Mouse (Mus musculus) hindbrain, embryonic 11.5 days (tissue): ENCODE measurements around the gene Actn2. TPM values are rescaled to one million over a fixed set of nuclear protein-coding genes. Genes with fewer than 3 reads are reported as not detected.

Experiments
- ATAC-seq: fragments of 200-750 bp; cut with Nextera tagmentation; 2 replicates; pipeline ENCODE4 v1.8.0; 2017; ENCODE audit warnings: mild to moderate bottlenecking, moderate TSS enrichment, moderate library complexity; ENCODE audit not compliant: low FRiP score
- DNase-seq: peaks from one replicate; pipeline ENCODE4 v3.0.0-alpha.2; 2015; ENCODE audit warnings: low spot score
- H3K27ac ChIP-seq: fragments of 300-500 bp; sonication (generic); 2 replicates; pipeline ENCODE4 v1.5.1; 2014; ENCODE audit warnings: mild to moderate bottlenecking, low read depth, low read length
- H3K27me3 ChIP-seq: fragments of 300-500 bp; sonication (generic); 2 replicates; pipeline ENCODE4 v1.6.1; 2014; ENCODE audit warnings: mild to moderate bottlenecking, low read length, moderate library complexity, mixed read lengths; ENCODE audit not compliant: control insufficient read depth, insufficient read depth
- H3K36me3 ChIP-seq: fragments of 300-500 bp; sonication (generic); 2 replicates; pipeline ENCODE4 v1.6.1; 2014; ENCODE audit warnings: mild to moderate bottlenecking, low read length, moderate library complexity, mixed read lengths; ENCODE audit not compliant: control insufficient read depth, insufficient read depth
- H3K4me1 ChIP-seq: fragments of 300-500 bp; sonication (generic); replicated peaks from 2 replicates; pipeline ENCODE4 v1.6.1; 2014; ENCODE audit warnings: low read length, mixed read lengths; ENCODE audit not compliant: control insufficient read depth, insufficient read depth
- H3K4me2 ChIP-seq: fragments of 300-500 bp; sonication (generic); replicated peaks from 2 replicates; pipeline ENCODE4 v1.6.1; 2014; ENCODE audit warnings: mild to moderate bottlenecking, low read depth, low read length
- H3K4me3 ChIP-seq: fragments of 300-500 bp; sonication (generic); 2 replicates; pipeline ENCODE4 v1.5.1; 2014; ENCODE audit warnings: low read depth, low read length
- H3K9ac ChIP-seq: fragments of 300-500 bp; sonication (generic); 2 replicates; pipeline ENCODE4 v1.6.1; 2014; ENCODE audit warnings: low read depth, low read length
- H3K9me3 ChIP-seq: fragments of 300-500 bp; sonication (generic); 2 replicates; pipeline ENCODE4 v1.6.1; 2016; ENCODE audit warnings: low read length; ENCODE audit not compliant: control insufficient read depth
- WGBS: fragments of 180-500 bp; shearing (Covaris S2); extraction: QIAGEN DNeasy Blood & Tissue Kit; methylation state at CpG from one replicate; pipeline ENCODE4 v1.1.7; 2014; 5-methylcytosine and 5-hydroxymethylcytosine counted together
- polyA plus RNA-seq: library from polyadenylated mRNA; unstranded; fragments of >200 nt; fragmentation: Nextera tagmentation; extraction: Ambion mirVana; gene quantifications from 2 replicates; pipeline ENCODE4 v1.2.1, GENCODE M21; 2014

The Actn2 gene
- polyA plus RNA-seq, 1 experiment from 2014 or later, result 3.3 TPM

- H3K4me3 ChIP-seq, result no peak overlapping the region
- ATAC-seq, result no peak
- H3K36me3 ChIP-seq, result no peaks in the 10 kb centered on the region
- H3K4me2 ChIP-seq, result no peak overlapping the region
- WGBS, result 95% methylated on average over 6 of the region's 6 CpGs
- no peak overlapping the region for H3K9ac ChIP-seq
- H3K9me3 ChIP-seq, result no peaks in the 10 kb centered on the region
- H3K4me1 ChIP-seq, result no peaks in the 10 kb centered on the region
- no peaks in the 10 kb centered on the region for H3K27me3 ChIP-seq
- no peak overlapping the region for H3K27ac ChIP-seq
- DNase-seq, result no peak
Observed at GRCm38 (mm10) chr13:12327577-12327976, 13.0 kb downstream of the Actn2 start.

- H3K9me3 ChIP-seq, result no peaks in the 10 kb centered on the region
- H3K36me3 ChIP-seq, result no peaks in the 10 kb centered on the region
- no peak overlapping the region for H3K4me3 ChIP-seq
- WGBS, result 86% methylated on average over 12 of the region's 12 CpGs
- ATAC-seq (no peak), DNase-seq (no peak)
- no peaks in the 10 kb centered on the region for H3K27me3 ChIP-seq
- no peak overlapping the region for H3K27ac ChIP-seq
- H3K4me2 ChIP-seq, result no peak overlapping the region
- H3K9ac ChIP-seq, result no peak overlapping the region
- no peaks in the 10 kb centered on the region for H3K4me1 ChIP-seq
Observed at GRCm38 (mm10) chr13:12323076-12323625, 17.4 kb downstream of the Actn2 start.

DNA sequence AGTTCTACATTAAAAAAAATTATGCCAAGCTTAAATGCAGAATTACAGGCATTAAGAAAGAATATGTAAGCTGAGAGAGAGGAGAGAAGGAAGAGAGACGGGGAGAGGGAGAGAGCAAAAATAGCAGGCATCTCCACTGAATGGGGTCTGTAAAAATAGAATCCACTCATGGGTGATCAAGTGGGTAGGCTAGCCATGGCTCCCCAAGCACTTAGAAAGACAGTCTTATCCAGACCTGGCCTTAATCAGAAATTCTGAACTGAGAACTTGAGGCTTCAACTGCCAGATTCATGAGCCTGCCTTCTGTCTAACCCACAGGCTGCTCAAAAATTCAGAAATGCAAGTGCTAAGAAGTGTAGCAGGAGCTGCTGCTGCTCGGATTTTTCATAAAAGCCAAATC lies 20.4 kb downstream of the Actn2 start:
- H3K36me3 ChIP-seq, result no peaks in the 10 kb centered on the region
- H3K4me3 ChIP-seq, result no peak overlapping the region
- no peaks in the 10 kb centered on the region for H3K4me1 ChIP-seq
- WGBS, result 88% methylated on average over 2 of the region's 2 CpGs
- no peaks in the 10 kb centered on the region for H3K9me3 ChIP-seq
- H3K27ac ChIP-seq, result no peak overlapping the region
- DNase-seq, result no peak
- H3K4me2 ChIP-seq, result no peak overlapping the region
- H3K9ac ChIP-seq, result no peak overlapping the region
- H3K27me3 ChIP-seq, result no peaks in the 10 kb centered on the region
- ATAC-seq, result no peak

DNA sequence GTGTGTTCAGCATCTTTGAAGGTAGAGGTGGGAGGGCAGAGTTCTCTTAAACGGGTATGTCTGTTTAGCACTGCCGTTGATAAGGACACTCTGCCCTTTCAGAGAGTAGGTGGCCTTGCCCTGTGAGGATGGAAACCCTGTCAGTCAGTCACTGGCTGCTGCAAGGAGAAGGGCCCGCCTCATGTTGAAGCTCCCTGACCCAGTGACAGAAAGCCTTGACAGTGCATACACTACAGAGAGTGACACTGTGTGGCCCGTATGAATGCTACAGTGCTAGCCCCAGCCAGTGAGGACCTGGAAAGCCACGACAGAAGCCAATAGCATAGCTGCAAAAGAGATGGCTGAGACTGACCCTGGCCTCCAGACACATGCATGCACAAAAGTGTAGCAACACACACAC lies 22.5 kb downstream of the Actn2 start:
- Histone ChIP-seq H3K27ac (no peak overlapping the region), H3K27me3 (no peaks in the 10 kb centered on the region), H3K4me2 (no peak overlapping the region), H3K9ac (no peak overlapping the region), H3K4me1 (no peaks in the 10 kb centered on the region), H3K36me3 (no peaks in the 10 kb centered on the region), H3K9me3 (no peaks in the 10 kb centered on the region), H3K4me3 (no peak overlapping the region)
- no peak for ATAC-seq
- 82% methylated on average over 5 of the region's 5 CpGs for WGBS
- DNase-seq, result no peak

- H3K27ac ChIP-seq, result no peak overlapping the region
- no peaks in the 10 kb centered on the region for H3K36me3 ChIP-seq
- H3K4me3 ChIP-seq, result no peak overlapping the region
- DNase-seq, result no peak
- H3K4me1 ChIP-seq, result no peaks in the 10 kb centered on the region
- H3K4me2 ChIP-seq, result no peak overlapping the region
- no peaks in the 10 kb centered on the region for H3K27me3 ChIP-seq
- WGBS, result 84% methylated on average over 6 of the region's 6 CpGs
- no peak for ATAC-seq
- no peak overlapping the region for H3K9ac ChIP-seq
- no peaks in the 10 kb centered on the region for H3K9me3 ChIP-seq
Observed at GRCm38 (mm10) chr13:12317191-12317765, 23.3 kb downstream of the Actn2 start.

DNA sequence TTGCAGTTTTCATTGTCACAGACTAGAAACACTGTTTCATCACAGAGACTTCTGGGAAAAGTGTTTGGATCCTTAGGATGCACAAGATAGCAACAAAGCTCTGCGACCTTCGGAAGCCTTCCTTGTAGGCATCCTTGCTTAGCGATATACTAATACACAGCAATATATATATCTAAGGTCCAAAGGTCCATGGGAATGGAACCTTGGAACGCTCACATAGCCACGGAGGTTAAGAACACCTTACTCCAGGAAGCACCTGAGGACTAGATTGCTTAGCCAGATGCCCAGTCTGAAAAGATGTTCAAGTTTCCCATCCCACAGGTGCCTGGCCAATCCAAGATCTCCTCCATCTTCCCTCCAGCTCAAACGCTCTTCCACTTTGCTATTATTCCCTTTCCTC lies 26.4 kb downstream of the Actn2 start:
- ATAC-seq, result no peak
- H3K27me3 ChIP-seq, result no peaks in the 10 kb centered on the region
- H3K4me2 ChIP-seq, result no peak overlapping the region
- no peak for DNase-seq
- no peaks in the 10 kb centered on the region for H3K9me3 ChIP-seq
- H3K4me1 ChIP-seq, result no peaks in the 10 kb centered on the region
- no peak overlapping the region for H3K27ac ChIP-seq
- WGBS, result 90% methylated on average over 6 of the region's 6 CpGs
- H3K9ac ChIP-seq, result no peak overlapping the region
- H3K36me3 ChIP-seq, result no peaks in the 10 kb centered on the region
- H3K4me3 ChIP-seq, result no peak overlapping the region

- Histone ChIP-seq H3K9ac (no peak overlapping the region), H3K9me3 (no peaks in the 10 kb centered on the region), H3K36me3 (no peaks in the 10 kb centered on the region), H3K4me1 (no peaks in the 10 kb centered on the region), H3K27ac (no peak overlapping the region), H3K27me3 (no peaks in the 10 kb centered on the region), H3K4me3 (no peak overlapping the region), H3K4me2 (no peak overlapping the region)
- DNase-seq (no peak), ATAC-seq (no peak)
- 86% methylated on average over 10 of the region's 10 CpGs for WGBS
Observed at GRCm38 (mm10) chr13:12311930-12312492, 28.5 kb downstream of the Actn2 start.

DNA sequence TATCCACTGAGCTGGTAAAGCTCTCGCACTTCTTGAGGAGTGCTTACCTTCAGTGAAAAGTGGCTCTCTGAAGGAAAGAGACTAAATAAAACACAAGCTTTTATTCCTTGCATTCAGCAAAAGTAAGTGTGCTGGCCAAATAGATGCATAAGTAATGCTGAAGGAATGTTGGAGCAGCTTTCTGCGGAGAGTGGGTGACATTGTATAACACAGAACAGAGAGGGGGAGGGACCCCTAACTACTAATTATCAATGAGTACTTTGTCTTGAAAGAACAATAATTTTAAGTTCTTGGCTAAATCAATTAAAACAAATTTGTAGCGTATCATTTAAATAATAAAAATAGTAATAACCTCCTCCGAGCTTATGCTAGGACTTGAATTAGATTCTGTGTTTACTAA lies 29.2 kb downstream of the Actn2 start:
- Histone ChIP-seq H3K27me3 (no peaks in the 10 kb centered on the region), H3K4me2 (no peak overlapping the region), H3K4me3 (no peak overlapping the region), H3K36me3 (no peaks in the 10 kb centered on the region), H3K9me3 (no peaks in the 10 kb centered on the region), H3K27ac (no peak overlapping the region), H3K4me1 (no peaks in the 10 kb centered on the region), H3K9ac (no peak overlapping the region)
- DNase-seq, result no peak
- no peak for ATAC-seq
- WGBS, result 93% methylated on average over 4 of the region's 4 CpGs

- Histone ChIP-seq H3K4me1 (no peaks in the 10 kb centered on the region), H3K27me3 (no peaks in the 10 kb centered on the region), H3K4me3 (no peak overlapping the region), H3K9ac (no peak overlapping the region), H3K9me3 (no peaks in the 10 kb centered on the region), H3K4me2 (no peak overlapping the region), H3K36me3 (no peaks in the 10 kb centered on the region), H3K27ac (no peak overlapping the region)
- WGBS, result 90% methylated on average over 3 of the region's 3 CpGs
- ATAC-seq (no peak), DNase-seq (no peak)
Observed at GRCm38 (mm10) chr13:12309446-12309845, 31.1 kb downstream of the Actn2 start.
